Mouse (Mus musculus): ENCODE results near the gene Efna5. TPM values are rescaled to one million over a fixed set of nuclear protein-coding genes. Genes with fewer than 3 reads are reported as not detected.

Gene Efna5
- 24.5 and 25.2 TPM in 2 replicates for polyA plus RNA-seq (2016; fragmentation: Nextera tagmentation; extraction: Ambion mirVana)

GRCm38 (mm10) chr17:62881176-62881790, at the start of gene Efna5:
Gene Efna5 (minus strand): TSS chr17:62881317.
- Histone ChIP-seq H3K4me2 (peak within 1 kb of the TSS; percentile 95), H3K4me3 (peak within 1 kb of the TSS; percentile 76), H3K27me3 (replicated peaks) (no peaks in the 10 kb centered on the region), H3K9me3 (replicated peaks) (no peaks in the 10 kb centered on the region), H3K4me1 (replicated peaks) (no peaks in the 10 kb centered on the region; the same call in 1 of the 2 replicates), H3K9ac (peak within 1 kb of the TSS; percentile 89), H3K36me3 (no peaks in the 10 kb centered on the region), H3K27ac (ENCODE audit: poor library complexity, severe bottlenecking) (peak within 1 kb of the TSS; percentile 91)
- 1% methylated on average over 52 of the region's 68 CpGs for WGBS
- peak; percentile 13; the same call in 1 of the 2 replicates for ATAC-seq (ENCODE audit: insufficient number of reproducible peaks, low FRiP score)

- no peaks in the 10 kb centered on the region for H3K9me3 ChIP-seq (replicated peaks)
- no peak overlapping the region for H3K4me3 ChIP-seq
- no peak overlapping the region for H3K4me2 ChIP-seq
- no peak for ATAC-seq (ENCODE audit: insufficient number of reproducible peaks, low FRiP score)
- no peak overlapping the region for H3K9ac ChIP-seq
- 66% methylated on average over 4 of the region's 4 CpGs for WGBS
- no peak overlapping the region for H3K27ac ChIP-seq (ENCODE audit: poor library complexity, severe bottlenecking)
- H3K27me3 ChIP-seq (replicated peaks) = no peaks in the 10 kb centered on the region
- no peaks in the 10 kb centered on the region for H3K36me3 ChIP-seq
- no peaks in the 10 kb centered on the region for H3K4me1 ChIP-seq (replicated peaks)
These were observed 34.2 kb upstream of the Efna5 start for GRCm38 (mm10) chr17:62915304-62915703.

- H3K27ac ChIP-seq (ENCODE audit: poor library complexity, severe bottlenecking) = no peak overlapping the region
- H3K9me3 ChIP-seq (replicated peaks) = no peaks in the 10 kb centered on the region
- 62% methylated on average over 16 of the region's 16 CpGs for WGBS
- no peak overlapping the region for H3K4me2 ChIP-seq
- H3K4me3 ChIP-seq = no peak overlapping the region
- ATAC-seq (ENCODE audit: insufficient number of reproducible peaks, low FRiP score) = no peak
- H3K36me3 ChIP-seq = no peaks in the 10 kb centered on the region
- H3K9ac ChIP-seq = no peak overlapping the region
- no peaks in the 10 kb centered on the region for H3K27me3 ChIP-seq (replicated peaks)
- H3K4me1 ChIP-seq (replicated peaks) = no peaks in the 10 kb centered on the region
These were observed 24.8 kb upstream of the Efna5 start for GRCm38 (mm10) chr17:62905692-62906445.

GRCm38 (mm10) chr17:62899066-62899465, 17.9 kb upstream of the Efna5 start:
- H3K9me3 ChIP-seq (replicated peaks) = no peaks in the 10 kb centered on the region
- no peak overlapping the region for H3K4me2 ChIP-seq
- H3K4me1 ChIP-seq (replicated peaks) = no peaks in the 10 kb centered on the region
- H3K27ac ChIP-seq (ENCODE audit: poor library complexity, severe bottlenecking) = no peak overlapping the region
- H3K9ac ChIP-seq = no peak overlapping the region
- H3K36me3 ChIP-seq = no peaks in the 10 kb centered on the region
- H3K4me3 ChIP-seq = no peak overlapping the region
- H3K27me3 ChIP-seq (replicated peaks) = no peaks in the 10 kb centered on the region
- no peak for ATAC-seq (ENCODE audit: insufficient number of reproducible peaks, low FRiP score)
- 68% methylated on average over 6 of the region's 6 CpGs for WGBS

GRCm38 (mm10) chr17:62889991-62890390, 8.9 kb upstream of the Efna5 start:
- 79% methylated on average over 5 of the region's 5 CpGs for WGBS
- H3K4me1 ChIP-seq (replicated peaks) = no peaks in the 10 kb centered on the region

DNA sequence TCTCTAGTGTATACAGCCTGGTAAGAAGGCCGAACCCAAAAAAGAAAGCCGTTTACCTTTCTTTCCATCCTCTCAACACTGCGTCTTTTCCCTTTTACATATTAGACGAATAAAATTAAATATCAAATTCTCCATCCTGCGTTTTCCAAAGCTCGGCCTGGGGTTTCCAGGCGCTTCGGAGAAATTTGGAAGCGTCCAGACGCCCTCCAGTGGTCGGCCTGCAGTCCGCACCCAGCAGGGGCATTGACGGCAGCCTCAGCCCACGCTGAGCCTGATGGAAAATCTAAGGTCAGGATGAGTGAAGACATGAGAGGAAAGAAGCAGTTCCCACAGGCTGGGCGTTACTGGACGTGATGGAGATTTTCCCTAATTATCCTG, 3.0 kb upstream of the Efna5 start:
- ATAC-seq (ENCODE audit: insufficient number of reproducible peaks, low FRiP score) = no peak
- peak overlapping the region; percentile 76 for H3K4me3 ChIP-seq
- H3K27me3 ChIP-seq (replicated peaks) = no peaks in the 10 kb centered on the region
- H3K36me3 ChIP-seq = no peaks in the 10 kb centered on the region
- H3K4me2 ChIP-seq = peak overlapping the region; percentile 95
- under 1% methylated on average over 16 of the region's 16 CpGs for WGBS
- H3K27ac ChIP-seq (ENCODE audit: poor library complexity, severe bottlenecking) = no peak overlapping the region
- no peaks in the 10 kb centered on the region; the same call in 1 of the 2 replicates for H3K4me1 ChIP-seq (replicated peaks)
- peak overlapping the region; percentile 69; the same call in 1 of the 2 replicates for H3K9ac ChIP-seq
- no peaks in the 10 kb centered on the region for H3K9me3 ChIP-seq (replicated peaks)

More at GRCm38 (mm10) chr17:62889991-62890390, 8.9 kb upstream of the Efna5 start:
- Histone ChIP-seq H3K27me3 (replicated peaks) (no peaks in the 10 kb centered on the region), H3K36me3 (no peaks in the 10 kb centered on the region), H3K4me3 (no peak overlapping the region), H3K4me2 (no peak overlapping the region), H3K9me3 (replicated peaks) (no peaks in the 10 kb centered on the region), H3K27ac (ENCODE audit: poor library complexity, severe bottlenecking) (no peak overlapping the region), H3K9ac (no peak overlapping the region)
- ATAC-seq (ENCODE audit: insufficient number of reproducible peaks, low FRiP score) = no peak

DNA sequence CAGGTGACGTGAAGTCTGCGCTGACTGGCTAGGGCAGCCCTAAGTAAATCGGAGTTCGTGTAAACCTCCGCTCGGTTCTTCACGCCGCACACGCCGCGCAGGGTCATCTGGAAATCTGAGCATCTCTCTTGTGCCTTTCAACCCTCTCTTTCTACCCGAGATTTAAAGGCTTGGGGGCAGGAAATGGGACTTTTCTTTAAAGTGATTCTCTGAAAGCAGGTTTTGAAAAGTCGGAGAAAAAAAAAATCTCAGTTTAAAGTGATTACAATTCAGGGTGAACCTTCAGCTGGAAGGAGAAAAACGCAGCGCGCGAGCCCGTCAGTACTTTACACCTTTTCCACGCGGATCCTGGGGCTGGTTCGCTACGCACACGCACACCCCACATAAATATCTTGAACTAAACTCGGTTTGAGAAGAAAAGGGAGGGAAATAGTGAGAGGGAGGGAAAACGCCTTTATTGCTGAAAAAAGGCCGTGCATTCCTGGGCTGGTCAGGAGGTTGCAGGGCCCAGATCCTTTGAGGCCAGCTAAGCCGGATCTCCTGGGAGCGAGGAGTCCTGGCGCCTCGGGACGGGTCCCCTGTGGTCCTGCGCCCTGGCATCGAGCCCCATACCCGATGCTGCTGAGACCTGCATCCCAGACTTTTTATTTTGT, 2.5 kb upstream of the Efna5 start:
- under 1% methylated on average over 34 of the region's 34 CpGs for WGBS
- no peaks in the 10 kb centered on the region for H3K9me3 ChIP-seq (replicated peaks)
- no peak for ATAC-seq (ENCODE audit: insufficient number of reproducible peaks, low FRiP score)

GRCm38 (mm10) chr17:62882726-62883475, 1.8 kb upstream of the Efna5 start:
- Histone ChIP-seq H3K27ac (ENCODE audit: poor library complexity, severe bottlenecking) (peak overlapping the region; percentile 91), H3K4me1 (replicated peaks) (no peaks in the 10 kb centered on the region; the same call in 1 of the 2 replicates), H3K27me3 (replicated peaks) (no peaks in the 10 kb centered on the region), H3K9ac (peak overlapping the region; percentile 89), H3K36me3 (no peaks in the 10 kb centered on the region), H3K9me3 (replicated peaks) (no peaks in the 10 kb centered on the region), H3K4me3 (peak overlapping the region; percentile 76), H3K4me2 (peak overlapping the region; percentile 95)
- under 1% methylated on average over 53 of the region's 53 CpGs for WGBS
- peak; percentile 87 for ATAC-seq (ENCODE audit: insufficient number of reproducible peaks, low FRiP score)

More for the DNA sequence above, 2.5 kb upstream of the Efna5 start:
- H3K9ac ChIP-seq = peak overlapping the region; percentile 69
- peak overlapping the region; percentile 54 for H3K27ac ChIP-seq (ENCODE audit: poor library complexity, severe bottlenecking)
- peak overlapping the region; percentile 76 for H3K4me3 ChIP-seq
- H3K36me3 ChIP-seq = no peaks in the 10 kb centered on the region
- H3K27me3 ChIP-seq (replicated peaks) = no peaks in the 10 kb centered on the region
- no peaks in the 10 kb centered on the region; the same call in 1 of the 2 replicates for H3K4me1 ChIP-seq (replicated peaks)
- peak overlapping the region; percentile 95 for H3K4me2 ChIP-seq

- Histone ChIP-seq H3K27me3 (replicated peaks) (no peaks in the 10 kb centered on the region), H3K4me3 (peak overlapping the region; percentile 76), H3K9ac (peak overlapping the region; percentile 89), H3K4me2 (peak overlapping the region; percentile 95), H3K36me3 (no peaks in the 10 kb centered on the region), H3K27ac (ENCODE audit: poor library complexity, severe bottlenecking) (peak overlapping the region; percentile 91), H3K9me3 (replicated peaks) (no peaks in the 10 kb centered on the region), H3K4me1 (replicated peaks) (no peaks in the 10 kb centered on the region; the same call in 1 of the 2 replicates)
- under 1% methylated on average over 58 of the region's 58 CpGs for WGBS
- peak; percentile 34 for ATAC-seq (ENCODE audit: insufficient number of reproducible peaks, low FRiP score)
These were observed 941 bp upstream of the Efna5 start for GRCm38 (mm10) chr17:62881791-62882725.

Data from heart, embryonic 12.5 days (tissue).